Mouse (Mus musculus): ENCODE measurements at regions not wholly inside any gene's neighbourhood (a gene's known extent, or its start where the extent isn't known, plus 50 kb on each side); places are given as distances from the start of the nearest gene placed in this dataset.

- Histone ChIP-seq H3K27ac (no peak overlapping the region), H3K4me3 (no peak overlapping the region)
- no peak for TF ChIP-seq CTCF (conservative IDR thresholded peaks at IDR 0.05)
- no peak for DNase-seq (ENCODE audit: low spot score in 2 of 2)
Measured at GRCm38 (mm10) chr13:94670266-94670665, 118.4 kb upstream of the Tbca start.

GRCm38 (mm10) chr13:94670961-94671360 is 117.7 kb upstream of the Tbca start:
- DNase-seq (ENCODE audit: low spot score in 2 of 2) = no peak
- no peak overlapping the region for H3K27ac ChIP-seq
- H3K4me3 ChIP-seq = no peak overlapping the region
- TF ChIP-seq CTCF (conservative IDR thresholded peaks at IDR 0.05) = no peak

GRCm38 (mm10) chr13:94680492-94681168 is 108.1 kb upstream of the Tbca start:
- no peak overlapping the region for H3K27ac ChIP-seq
- no peak for TF ChIP-seq CTCF (conservative IDR thresholded peaks at IDR 0.05)
- H3K4me3 ChIP-seq = no peak overlapping the region
- DNase-seq (ENCODE audit: low spot score in 2 of 2) = no peak

GRCm38 (mm10) chr13:94681606-94682005 is 107.1 kb upstream of the Tbca start:
- no peak overlapping the region for H3K27ac ChIP-seq
- H3K4me3 ChIP-seq = no peak overlapping the region
- no peak for DNase-seq (ENCODE audit: low spot score in 2 of 2)
- TF ChIP-seq CTCF (conservative IDR thresholded peaks at IDR 0.05) = no peak

GRCm38 (mm10) chr13:94685191-94685590 is 103.5 kb upstream of the Tbca start:
- Histone ChIP-seq H3K27ac (no peak overlapping the region), H3K4me3 (no peak overlapping the region)
- no peak for DNase-seq (ENCODE audit: low spot score in 2 of 2)
- no peak for TF ChIP-seq CTCF (conservative IDR thresholded peaks at IDR 0.05)

GRCm38 (mm10) chr13:94687295-94687694 is 101.4 kb upstream of the Tbca start:
- peak; percentile 64 for TF ChIP-seq CTCF (conservative IDR thresholded peaks at IDR 0.05)
- H3K27ac ChIP-seq = no peak overlapping the region
- no peak overlapping the region for H3K4me3 ChIP-seq
- DNase-seq (ENCODE audit: low spot score in 2 of 2) = no peak

- DNase-seq (ENCODE audit: low spot score in 2 of 2) = no peak
- H3K27ac ChIP-seq = no peak overlapping the region
- H3K4me3 ChIP-seq = no peak overlapping the region
- TF ChIP-seq CTCF (conservative IDR thresholded peaks at IDR 0.05) = no peak
Measured at GRCm38 (mm10) chr13:94706641-94707053, 82.1 kb upstream of the Tbca start.

GRCm38 (mm10) chr13:94707371-94708280 is 81.1 kb upstream of the Tbca start:
- H3K4me3 ChIP-seq = no peak overlapping the region
- no peak for DNase-seq (ENCODE audit: low spot score in 2 of 2)
- TF ChIP-seq CTCF (conservative IDR thresholded peaks at IDR 0.05) = no peak
- no peak overlapping the region for H3K27ac ChIP-seq

GRCm38 (mm10) chr13:94708786-94709185 is 79.9 kb upstream of the Tbca start:
- no peak overlapping the region for H3K4me3 ChIP-seq
- TF ChIP-seq CTCF (conservative IDR thresholded peaks at IDR 0.05) = no peak
- no peak for DNase-seq (ENCODE audit: low spot score in 2 of 2)

GRCm38 (mm10) chr13:94709691-94710573 is 78.8 kb upstream of the Tbca start:
- no peak overlapping the region for H3K27ac ChIP-seq
- H3K4me3 ChIP-seq = peak overlapping the region; percentile 3; the same call in 1 of the 2 replicates
- peak; percentile 51 for TF ChIP-seq CTCF (conservative IDR thresholded peaks at IDR 0.05)
- DNase-seq (ENCODE audit: low spot score in 2 of 2) = no peak

More at GRCm38 (mm10) chr13:94708786-94709185, 79.9 kb upstream of the Tbca start:
- no peak overlapping the region for H3K27ac ChIP-seq

- Histone ChIP-seq H3K4me3 (no peak overlapping the region; the same call in 1 of the 2 replicates), H3K27ac (no peak overlapping the region)
- TF ChIP-seq CTCF (conservative IDR thresholded peaks at IDR 0.05) = no peak
- DNase-seq (ENCODE audit: low spot score in 2 of 2) = no peak
Measured at GRCm38 (mm10) chr13:94710574-94711172, 78.0 kb upstream of the Tbca start.

GRCm38 (mm10) chr13:94713451-94713850 is 75.3 kb upstream of the Tbca start:
- no peak overlapping the region for H3K4me3 ChIP-seq
- H3K27ac ChIP-seq = no peak overlapping the region
- no peak for TF ChIP-seq CTCF (conservative IDR thresholded peaks at IDR 0.05)

More at GRCm38 (mm10) chr13:94713451-94713850, 75.3 kb upstream of the Tbca start:
- DNase-seq (ENCODE audit: low spot score in 2 of 2) = no peak
